Mouse (Mus musculus) lung, postnatal 0 days (tissue): ENCODE data around the gene Phykpl. TPM values are rescaled to one million over a fixed set of nuclear protein-coding genes. Genes with fewer than 3 reads are reported as not detected.

ENCODE experiments used
- ATAC-seq: fragments of 200-750 bp; cut with Nextera tagmentation; 2 replicates; pipeline ENCODE4 v1.8.0; 2017; ENCODE audit warnings: moderate library complexity
- DNase-seq: peaks from one replicate; pipeline ENCODE4 v3.0.0-alpha.2; 2016; ENCODE audit warnings: low spot score
- H3K27ac ChIP-seq: fragments of 300-500 bp; sonication (generic); 2 replicates; pipeline ENCODE4 v1.5.1; 2014; ENCODE audit warnings: antibody characterized with exemption, mild to moderate bottlenecking, low read length, mixed read lengths
- H3K27me3 ChIP-seq: fragments of 300-500 bp; sonication (generic); replicated peaks from 2 replicates; pipeline ENCODE4 v1.6.1; 2014; ENCODE audit warnings: low read length, mixed read lengths; ENCODE audit not compliant: insufficient read depth
- H3K36me3 ChIP-seq: fragments of 300-500 bp; sonication (generic); 2 replicates; pipeline ENCODE4 v1.6.1; 2014; ENCODE audit warnings: low read length, mixed read lengths; ENCODE audit not compliant: insufficient read depth
- H3K4me1 ChIP-seq: fragments of 300-500 bp; sonication (generic); 2 replicates; pipeline ENCODE4 v1.6.1; 2014; ENCODE audit warnings: antibody characterized with exemption, low read depth, low read length, mixed read lengths; ENCODE audit not compliant: insufficient read depth
- H3K4me2 ChIP-seq: fragments of 300-500 bp; sonication (generic); replicated peaks from 2 replicates; pipeline ENCODE4 v1.6.1; 2014; ENCODE audit warnings: low read depth, mild to moderate bottlenecking, low read length, moderate library complexity, mixed read lengths
- H3K4me3 ChIP-seq: fragments of 300-500 bp; sonication (generic); 2 replicates; pipeline ENCODE4 v1.5.1; 2014; ENCODE audit warnings: low read depth, low read length
- H3K9ac ChIP-seq: fragments of 300-500 bp; sonication (generic); replicated peaks from 2 replicates; pipeline ENCODE4 v1.6.1; 2014; ENCODE audit warnings: low read depth, mild to moderate bottlenecking
- H3K9me3 ChIP-seq: fragments of 300-500 bp; sonication (generic); 2 replicates; pipeline ENCODE4 v1.6.1; 2016; ENCODE audit warnings: low read length, mixed read lengths
- CTCF ChIP-seq: IDR thresholded peaks from 2 replicates; pipeline ENCODE4 v1.5.1; 2016; ENCODE audit warnings: antibody characterized with exemption, mild to moderate bottlenecking
- EP300 ChIP-seq: IDR thresholded peaks from 2 replicates; pipeline ENCODE4 v1.6.1; 2016; ENCODE audit warnings: antibody characterized with exemption, mild to moderate bottlenecking, control low read depth
- WGBS: fragments of 180-500 bp; shearing (Covaris S2); extraction: QIAGEN DNeasy Blood & Tissue Kit; methylation state at CpG from one replicate; pipeline ENCODE4 v1.1.7; 2014; 5-methylcytosine and 5-hydroxymethylcytosine counted together
- polyA plus RNA-seq: library from polyadenylated mRNA; unstranded; fragments of >200 nt; fragmentation: Nextera tagmentation; extraction: Ambion mirVana; gene quantifications from 2 replicates; pipeline ENCODE4 v1.2.1, GENCODE M21; 2015

The Phykpl gene
- polyA plus RNA-seq, 1 experiment from 2014 or later = 10.8 TPM

DNA sequence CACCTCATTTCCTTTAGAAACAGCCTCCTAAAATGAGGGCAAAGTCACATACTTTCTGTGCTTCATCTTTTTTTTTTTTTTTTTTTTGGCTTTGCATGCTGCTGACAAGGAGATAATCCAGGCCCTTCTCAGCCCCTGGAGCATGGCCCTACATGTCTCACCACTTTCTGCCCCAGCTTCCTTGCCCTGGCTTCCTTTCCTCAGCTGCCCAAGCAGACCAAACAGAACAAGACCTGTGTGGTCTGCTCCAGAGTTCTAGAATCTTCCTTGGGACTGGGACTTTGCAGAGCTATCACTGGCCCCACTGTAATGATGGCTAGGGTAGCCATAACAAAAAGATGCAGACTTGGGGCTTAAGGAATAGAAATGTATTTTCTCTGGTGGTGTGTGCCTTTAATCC, 5.4 kb downstream of the Phykpl start:
- Histone ChIP-seq H3K4me1 (peaks cover 10% of the 10 kb centered on the region), H3K9me3 (no peaks in the 10 kb centered on the region), H3K9ac (no peak overlapping the region), H3K36me3 (peaks cover 36% of the 10 kb centered on the region), H3K4me2 (no peak overlapping the region), H3K27ac (no peak overlapping the region), H3K4me3 (no peak overlapping the region), H3K27me3 (no peaks in the 10 kb centered on the region)
- ATAC-seq (no peak), DNase-seq (no peak)
- TF ChIP-seq EP300 (no peak), CTCF (no peak)

DNA sequence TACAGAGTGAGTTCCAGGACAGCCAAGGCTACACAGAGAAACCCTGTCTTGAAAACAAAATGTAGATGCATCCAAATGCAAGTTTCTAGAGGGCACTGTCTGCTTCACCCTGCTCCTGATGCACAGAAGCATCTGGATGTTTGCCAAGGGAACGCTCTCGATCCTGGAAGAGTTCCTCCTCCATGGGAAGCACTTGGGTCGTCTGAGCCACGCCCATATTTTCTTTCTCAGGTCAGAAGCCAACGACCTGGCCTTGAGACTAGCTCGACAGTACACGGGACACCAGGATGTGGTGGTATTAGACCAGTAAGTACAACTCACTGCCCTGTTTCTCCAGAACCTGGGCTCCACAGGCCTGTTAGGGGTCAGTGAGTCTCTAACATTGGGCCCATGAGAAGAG, 6.6 kb downstream of the Phykpl start:
- ATAC-seq (no peak), DNase-seq (peak; percentile 31)
- H3K27ac ChIP-seq = no peak overlapping the region
- 31% methylated on average over 7 of the region's 7 CpGs for WGBS
- no peak overlapping the region for H3K4me3 ChIP-seq
- H3K36me3 ChIP-seq = peaks cover 44% of the 10 kb centered on the region
- no peak overlapping the region for H3K4me2 ChIP-seq
- 0 out of 2 replicates have a peak, but pooled peaks cover 2% of the 10 kb centered on the region for H3K4me1 ChIP-seq
- TF ChIP-seq CTCF (no peak), EP300 (no peak)
- no peak overlapping the region for H3K9ac ChIP-seq
- no peaks in the 10 kb centered on the region for H3K27me3 ChIP-seq
- no peaks in the 10 kb centered on the region for H3K9me3 ChIP-seq

DNA sequence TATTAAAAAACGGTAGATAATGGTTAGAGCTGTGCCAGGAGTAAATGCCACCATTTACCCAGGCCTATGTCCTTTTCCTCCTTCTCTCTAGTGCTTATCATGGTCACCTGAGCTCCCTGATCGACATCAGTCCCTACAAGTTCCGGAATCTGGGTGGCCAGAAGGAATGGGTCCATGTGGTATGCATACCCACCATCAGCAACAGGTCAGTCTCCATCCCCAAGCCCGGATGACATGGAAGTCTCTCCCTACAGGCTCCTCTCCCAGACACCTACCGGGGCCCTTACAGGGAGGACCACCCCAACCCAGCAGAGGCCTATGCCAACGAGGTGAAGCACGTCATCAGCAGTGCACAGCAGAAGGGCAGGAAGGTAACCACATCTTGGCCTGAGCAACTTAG, 7.4 kb downstream of the Phykpl start:
- Histone ChIP-seq H3K27me3 (no peaks in the 10 kb centered on the region), H3K4me2 (no peak overlapping the region), H3K27ac (no peak overlapping the region), H3K4me3 (no peak overlapping the region), H3K4me1 (0 out of 2 replicates have a peak, but pooled peaks cover 2% of the 10 kb centered on the region), H3K36me3 (peaks cover 50% of the 10 kb centered on the region), H3K9ac (no peak overlapping the region), H3K9me3 (no peaks in the 10 kb centered on the region)
- ATAC-seq = no peak
- 92% methylated on average over 7 of the region's 7 CpGs for WGBS
- TF ChIP-seq CTCF (no peak), EP300 (no peak)
- no peak for DNase-seq

DNA sequence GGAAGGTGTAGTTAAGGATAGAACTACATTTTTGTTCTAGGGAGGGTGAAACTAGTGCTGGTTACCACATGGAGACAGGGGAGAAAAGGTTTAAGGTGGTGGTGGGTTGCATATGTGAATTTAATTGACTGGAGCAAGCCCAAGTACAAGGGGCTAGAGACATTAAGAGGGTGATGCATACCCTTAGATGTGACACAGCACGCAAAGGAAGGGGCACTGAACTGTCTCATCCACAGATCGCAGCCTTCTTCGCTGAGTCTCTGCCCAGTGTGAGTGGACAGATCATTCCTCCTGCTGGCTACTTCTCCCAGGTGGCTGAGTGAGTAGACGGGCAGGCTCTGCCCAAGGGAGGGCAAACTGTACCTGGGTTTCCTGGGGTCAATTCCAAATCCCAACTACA, 8.8 kb downstream of the Phykpl start:
- H3K4me1 ChIP-seq = 0 out of 2 replicates have a peak, but pooled peaks cover 2% of the 10 kb centered on the region
- DNase-seq (no peak), ATAC-seq (no peak)
- TF ChIP-seq EP300 (no peak), CTCF (no peak)
- H3K9me3 ChIP-seq = no peaks in the 10 kb centered on the region
- H3K9ac ChIP-seq = no peak overlapping the region
- WGBS = 97% methylated on average over 4 of the region's 4 CpGs
- H3K4me2 ChIP-seq = no peak overlapping the region
- no peak overlapping the region for H3K4me3 ChIP-seq
- H3K36me3 ChIP-seq = peaks cover 46% of the 10 kb centered on the region
- no peaks in the 10 kb centered on the region for H3K27me3 ChIP-seq
- no peak overlapping the region for H3K27ac ChIP-seq

DNA sequence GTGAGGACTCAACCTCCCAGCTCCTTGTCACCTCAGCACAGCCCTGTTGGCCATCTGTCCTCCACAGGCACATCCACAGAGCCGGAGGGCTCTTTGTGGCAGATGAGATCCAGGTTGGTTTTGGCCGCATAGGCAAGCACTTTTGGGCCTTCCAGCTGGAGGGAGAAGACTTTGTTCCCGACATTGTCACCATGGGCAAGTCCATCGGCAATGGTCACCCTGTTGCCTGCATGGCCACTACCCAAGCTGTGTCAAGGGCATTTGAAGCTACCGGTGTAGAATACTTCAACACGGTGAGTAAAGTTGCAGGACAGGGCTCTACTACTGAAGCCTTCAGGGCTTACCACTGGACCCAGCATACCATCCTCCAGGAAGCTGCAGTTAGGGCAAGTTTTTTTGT, 9.3 kb downstream of the Phykpl start:
- Histone ChIP-seq H3K36me3 (peaks cover 49% of the 10 kb centered on the region), H3K4me2 (no peak overlapping the region), H3K27ac (no peak overlapping the region), H3K27me3 (no peaks in the 10 kb centered on the region), H3K9me3 (no peaks in the 10 kb centered on the region), H3K9ac (no peak overlapping the region), H3K4me3 (no peak overlapping the region), H3K4me1 (0 out of 2 replicates have a peak, but pooled peaks cover 2% of the 10 kb centered on the region)
- no peak for TF ChIP-seq EP300
- TF ChIP-seq CTCF = no peak
- DNase-seq (no peak), ATAC-seq (no peak)
- WGBS = 89% methylated on average over 6 of the region's 6 CpGs

DNA sequence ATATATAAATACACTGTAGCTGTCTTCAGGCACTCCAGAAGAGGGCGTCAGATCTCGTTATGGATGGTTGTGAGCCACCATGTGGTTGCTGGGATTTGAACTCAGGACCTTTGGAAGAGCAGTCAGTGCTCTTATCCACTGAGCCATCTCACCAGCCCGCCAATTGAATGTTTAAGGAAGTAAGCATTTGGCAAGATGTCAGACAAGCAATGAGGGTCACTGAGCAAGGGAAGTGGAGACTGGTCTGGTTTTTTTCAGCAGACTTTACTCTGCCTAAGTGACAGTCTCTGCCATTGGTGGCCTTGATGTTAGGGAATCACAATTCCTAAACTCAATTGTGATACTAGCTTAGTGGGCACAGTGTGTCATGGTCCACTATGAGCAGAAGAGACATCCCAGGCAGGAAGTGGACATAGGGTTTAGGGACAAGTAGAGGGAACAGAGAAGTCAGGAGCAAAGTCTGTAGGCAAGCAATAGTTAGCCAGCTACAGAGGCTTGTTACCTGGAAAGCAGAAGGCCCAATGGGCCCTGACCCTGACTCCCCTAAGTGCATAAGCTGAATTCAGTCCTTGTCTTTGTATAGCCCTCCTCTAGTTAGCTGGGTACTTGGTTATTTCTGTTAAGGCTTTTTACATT, 10.3 kb downstream of the Phykpl start:
- Histone ChIP-seq H3K9me3 (no peaks in the 10 kb centered on the region), H3K36me3 (peaks cover 56% of the 10 kb centered on the region), H3K4me2 (no peak overlapping the region), H3K4me1 (0 out of 2 replicates have a peak, but pooled peaks cover 2% of the 10 kb centered on the region), H3K27ac (no peak overlapping the region), H3K4me3 (no peak overlapping the region), H3K9ac (no peak overlapping the region), H3K27me3 (no peaks in the 10 kb centered on the region)
- ATAC-seq (no peak), DNase-seq (no peak)
- TF ChIP-seq EP300 (no peak), CTCF (no peak)
- 44% methylated on average over 3 of the region's 3 CpGs for WGBS
